Mouse (Mus musculus): ENCODE data around the gene Grcc10.

The Grcc10 gene

GRCm38 (mm10) chr6:124699366-124699765, 41.8 kb downstream of the Grcc10 start:
- DNase-seq, result no peak

GRCm38 (mm10) chr6:124698751-124699150, 42.4 kb downstream of the Grcc10 start:
- no peak for DNase-seq

GRCm38 (mm10) chr6:124696441-124697150, 44.6 kb downstream of the Grcc10 start:
- no peak for DNase-seq

GRCm38 (mm10) chr6:124694166-124694955, 46.8 kb downstream of the Grcc10 start:
- DNase-seq, result peak; percentile 57 to 70

- no peak for DNase-seq
These were observed 47.8 kb downstream of the Grcc10 start for GRCm38 (mm10) chr6:124693243-124693981.

DNA sequence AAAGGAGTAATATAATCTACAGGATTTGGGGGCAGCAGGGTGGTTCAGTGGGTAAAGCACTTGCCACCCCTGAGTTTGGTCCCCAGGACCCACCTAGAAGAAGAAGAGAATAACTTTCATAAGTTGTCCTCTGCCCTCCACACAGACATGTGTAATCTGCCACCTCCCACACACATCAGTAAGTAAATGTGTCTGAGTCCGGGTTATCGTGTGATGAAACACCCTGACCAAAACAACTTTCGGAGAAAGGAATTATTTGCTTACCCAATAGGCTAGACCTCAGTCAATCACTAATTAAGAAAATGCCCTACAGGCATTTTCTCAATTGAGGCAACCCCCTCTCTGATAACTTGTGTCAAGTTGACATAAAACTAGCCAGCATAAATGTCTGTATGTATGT, 50.7 kb downstream of the Grcc10 start:
- no peak for DNase-seq
